Mouse (Mus musculus) limb, embryonic 13.5 days (tissue): ENCODE measurements around the gene Vmn1r60. TPM values are rescaled to one million over a fixed set of nuclear protein-coding genes. Genes with fewer than 3 reads are reported as not detected.
"Not testable (repeated sequence)": the region's sequence is repeated elsewhere in the genome, so short reads cannot be mapped to it uniquely, and the experiment has no call there.

Experiments used
- ATAC-seq: fragments of 200-750 bp; cut with Nextera tagmentation; 2 replicates; pipeline ENCODE4 v1.8.0; 2017; ENCODE audit warnings: low read depth, moderate number of reproducible peaks, moderate TSS enrichment; ENCODE audit not compliant: low FRiP score
- H3K27ac ChIP-seq: fragments of 300-500 bp; sonication (generic); 2 replicates; pipeline ENCODE4 v1.5.1; 2015; ENCODE audit warnings: inconsistent platforms, mild to moderate bottlenecking, moderate library complexity
- H3K27me3 ChIP-seq: fragments of 300-500 bp; sonication (generic); 2 replicates; pipeline ENCODE4 v1.6.1; 2015; ENCODE audit warnings: mild to moderate bottlenecking, inconsistent platforms
- H3K36me3 ChIP-seq: fragments of 300-500 bp; sonication (generic); 2 replicates; pipeline ENCODE4 v1.6.1; 2015; ENCODE audit warnings: inconsistent platforms, mild to moderate bottlenecking, moderate library complexity
- H3K4me1 ChIP-seq: fragments of 300-500 bp; sonication (generic); 2 replicates; pipeline ENCODE4 v1.6.1; 2015; ENCODE audit warnings: inconsistent platforms
- H3K4me2 ChIP-seq: fragments of 300-500 bp; sonication (generic); replicated peaks from 2 replicates; pipeline ENCODE4 v1.6.1; 2015; ENCODE audit warnings: inconsistent platforms, mild to moderate bottlenecking, moderate library complexity
- H3K4me3 ChIP-seq: fragments of 300-500 bp; sonication (generic); 2 replicates; pipeline ENCODE4 v1.5.1; 2015; ENCODE audit warnings: moderate library complexity, mild to moderate bottlenecking, inconsistent platforms
- H3K9ac ChIP-seq: fragments of 300-500 bp; sonication (generic); 2 replicates; pipeline ENCODE4 v1.6.1; 2015; ENCODE audit warnings: mild to moderate bottlenecking, inconsistent platforms
- H3K9me3 ChIP-seq: fragments of 300-500 bp; sonication (generic); 2 replicates; pipeline ENCODE4 v1.6.1; 2016; ENCODE audit warnings: inconsistent platforms
- WGBS: fragments of 180-500 bp; shearing (Covaris S2); methylation state at CpG from one replicate; pipeline ENCODE4 v1.1.7; 2015; 5-methylcytosine and 5-hydroxymethylcytosine counted together
- polyA plus RNA-seq: library from polyadenylated mRNA; unstranded; fragments of >200 nt; fragmentation: Nextera tagmentation; extraction: Ambion mirVana; gene quantifications from 2 replicates; pipeline ENCODE4 v1.2.1, GENCODE M21; 2015

The Vmn1r60 gene
- not detected in 2 replicates for polyA plus RNA-seq

DNA sequence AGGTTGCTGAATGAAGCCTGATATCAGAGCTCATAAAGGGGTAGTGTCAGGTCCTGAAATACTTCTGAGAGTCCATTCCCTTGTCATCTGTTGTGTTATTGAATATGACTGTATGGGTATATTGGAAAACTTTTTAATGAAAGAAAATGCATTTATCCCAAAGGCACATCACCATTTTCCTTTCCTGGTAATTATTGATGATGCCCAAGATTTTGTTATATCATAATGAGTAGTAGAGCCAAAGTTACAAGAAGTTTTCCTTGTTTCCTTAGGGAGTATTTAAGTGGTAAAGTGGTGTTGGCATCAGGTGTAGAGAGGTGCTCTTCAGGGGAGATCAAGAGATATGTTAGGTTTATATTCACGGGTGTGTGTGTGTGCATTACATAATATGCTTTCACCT lies at the start of gene Vmn1r60:
Gene Vmn1r60 (minus strand): TSS at position 101 of the 400 bp plus-strand sequence.
- not testable (repeated sequence) for H3K9ac ChIP-seq, H3K4me3 ChIP-seq, H3K9me3 ChIP-seq, ATAC-seq, H3K27ac ChIP-seq, H3K4me1 ChIP-seq, H3K27me3 ChIP-seq, H3K36me3 ChIP-seq, H3K4me2 ChIP-seq
- WGBS = 65% methylated on average over 1 of the region's 1 CpGs

DNA sequence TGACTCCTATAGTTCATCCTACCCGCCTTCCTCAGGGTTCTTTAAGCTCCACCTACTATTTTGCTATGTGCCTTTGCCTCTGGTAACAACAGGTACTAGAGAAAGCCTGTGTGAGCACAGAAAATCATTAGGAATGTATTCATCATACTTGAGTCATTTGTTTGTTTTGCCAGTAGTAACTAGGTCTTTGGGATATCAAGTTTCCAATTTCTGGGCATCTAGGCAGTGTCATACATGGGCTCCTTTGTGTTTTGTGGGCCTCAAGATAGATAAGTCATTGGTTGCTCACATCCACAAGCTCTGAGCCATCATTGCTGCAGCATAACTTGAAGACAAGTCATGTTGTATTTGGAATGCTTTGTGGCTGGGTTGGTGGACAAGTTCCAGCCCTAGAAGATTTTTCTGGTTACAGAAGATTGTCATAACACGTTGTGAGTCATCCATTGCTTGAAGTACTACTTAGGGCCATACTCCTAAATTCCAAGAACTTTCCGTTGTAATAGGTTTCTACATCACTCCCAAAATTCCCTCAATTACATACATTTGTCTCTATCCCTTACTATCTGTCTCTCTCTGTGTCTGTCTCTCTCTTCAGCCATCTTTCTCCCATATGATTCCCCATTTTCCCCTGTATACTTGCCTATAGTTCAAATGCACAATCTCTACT lies 6.2 kb downstream of the Vmn1r60 start:
- 56% methylated on average over 3 of the region's 3 CpGs for WGBS
- not testable (repeated sequence) for H3K9me3 ChIP-seq, H3K4me2 ChIP-seq, H3K4me3 ChIP-seq, H3K27ac ChIP-seq, H3K27me3 ChIP-seq, H3K4me1 ChIP-seq, H3K9ac ChIP-seq, ATAC-seq, H3K36me3 ChIP-seq

- not testable (repeated sequence) for ATAC-seq, H3K9ac ChIP-seq, H3K36me3 ChIP-seq, H3K27me3 ChIP-seq, H3K4me1 ChIP-seq, H3K4me2 ChIP-seq, H3K27ac ChIP-seq, H3K4me3 ChIP-seq, H3K9me3 ChIP-seq
Measured at GRCm38 (mm10) chr7:5493856-5494255, 53.3 kb downstream of the Vmn1r60 start, which contains the start of gene Vmn2r28. TSS of gene Vmn2r28 (minus strand) at chr7:5493956.

Other genes with a start within 250 kb of the Vmn1r60 start
- gene Gm5065, start 196.8 kb downstream of the Vmn1r60 start, polyA plus RNA-seq = not detected in 2 replicates
- gene Nlrp2, start 196.3 kb downstream of the Vmn1r60 start, polyA plus RNA-seq = not detected in 2 replicates
- 0.01 TPM in 1 of 2 replicates, not detected in the other for gene Vmn1r58, start 133.9 kb downstream of the Vmn1r60 start, polyA plus RNA-seq
- not detected in 2 replicates for gene Vmn1r59, start 90.5 kb downstream of the Vmn1r60 start, polyA plus RNA-seq
- gene Vmn2r28, start 53.4 kb downstream of the Vmn1r60 start, polyA plus RNA-seq = not detected in 2 replicates
- not detected in 2 replicates for gene Vmn1r61, start 66.0 kb upstream of the Vmn1r60 start, polyA plus RNA-seq
- not detected in 2 replicates for gene Vmn1r62, start 126.3 kb upstream of the Vmn1r60 start, polyA plus RNA-seq